Mouse (Mus musculus) forebrain, embryonic 14.5 days (tissue): ENCODE measurements around the gene Mrc2. TPM values are rescaled to one million over a fixed set of nuclear protein-coding genes. Genes with fewer than 3 reads are reported as not detected.

Experiments
- ATAC-seq: fragments of 200-750 bp; cut with Nextera tagmentation; 2 replicates; pipeline ENCODE4 v1.8.0; 2017; ENCODE audit warnings: mild to moderate bottlenecking, moderate library complexity
- DNase-seq: peaks from one replicate; pipeline ENCODE4 v3.0.0-alpha.2; 2015; ENCODE audit warnings: low spot score
- H3K27ac ChIP-seq: fragments of 300-500 bp; sonication (generic); 2 replicates; pipeline ENCODE4 v1.5.1; 2014; ENCODE audit warnings: low read depth, mild to moderate bottlenecking, control low read depth, low read length, moderate library complexity
- H3K27me3 ChIP-seq: fragments of 300-500 bp; sonication (generic); replicated peaks from 2 replicates; pipeline ENCODE4 v1.6.1; 2014; ENCODE audit warnings: low read length, control low read depth, mixed read lengths; ENCODE audit not compliant: control insufficient read depth, insufficient read depth
- H3K36me3 ChIP-seq: fragments of 300-500 bp; sonication (generic); 2 replicates; pipeline ENCODE4 v1.6.1; 2014; ENCODE audit warnings: low read length, control low read depth; ENCODE audit not compliant: control insufficient read depth, insufficient read depth
- H3K4me1 ChIP-seq: fragments of 300-500 bp; sonication (generic); 2 replicates; pipeline ENCODE4 v1.6.1; 2014; ENCODE audit warnings: antibody characterized with exemption, low read length, control low read depth; ENCODE audit not compliant: control insufficient read depth, insufficient read depth
- H3K4me2 ChIP-seq: fragments of 300-500 bp; sonication (generic); 2 replicates; pipeline ENCODE4 v1.6.1; 2014; ENCODE audit warnings: mild to moderate bottlenecking, control low read depth, low read length
- H3K4me3 ChIP-seq: fragments of 300-500 bp; sonication (generic); 2 replicates; pipeline ENCODE4 v1.5.1; 2014; ENCODE audit warnings: low read depth, low read length, control low read depth
- H3K9ac ChIP-seq: fragments of 300-500 bp; sonication (generic); 2 replicates; pipeline ENCODE4 v1.6.1; 2014; ENCODE audit warnings: mild to moderate bottlenecking, low read length, control low read depth, moderate library complexity
- H3K9me3 ChIP-seq: fragments of 300-500 bp; sonication (generic); replicated peaks from 2 replicates; pipeline ENCODE4 v1.6.1; 2016; ENCODE audit warnings: low read length, control low read depth, mixed read lengths; ENCODE audit not compliant: control insufficient read depth
- WGBS: fragments of 180-500 bp; shearing (Covaris S2); extraction: QIAGEN DNeasy Blood & Tissue Kit; methylation state at CpG from one replicate; pipeline ENCODE4 v1.1.7; 2014; 5-methylcytosine and 5-hydroxymethylcytosine counted together
- polyA plus RNA-seq: library from polyadenylated mRNA; unstranded; fragments of >200 nt; fragmentation: Nextera tagmentation; extraction: Ambion mirVana; gene quantifications from 2 replicates; pipeline ENCODE4 v1.2.1, GENCODE M21; 2014

The Mrc2 gene
- polyA plus RNA-seq, 1 experiment from 2014 or later = 2.6 TPM

- Histone ChIP-seq H3K27me3 (no peaks in the 10 kb centered on the region), H3K4me3 (no peak overlapping the region), H3K9me3 (no peaks in the 10 kb centered on the region), H3K9ac (no peak overlapping the region), H3K4me1 (no peaks in the 10 kb centered on the region), H3K27ac (no peak overlapping the region), H3K4me2 (no peak overlapping the region), H3K36me3 (no peaks in the 10 kb centered on the region)
- no peak for ATAC-seq
- no peak for DNase-seq
- WGBS = 52% methylated on average over 10 of the region's 10 CpGs
Observed at GRCm38 (mm10) chr11:105331732-105332131, 39.3 kb downstream of the Mrc2 start.

GRCm38 (mm10) chr11:105332468-105332867 is 40.0 kb downstream of the Mrc2 start:
- Histone ChIP-seq H3K4me2 (no peak overlapping the region), H3K9ac (no peak overlapping the region), H3K4me3 (no peak overlapping the region), H3K36me3 (no peaks in the 10 kb centered on the region), H3K4me1 (no peaks in the 10 kb centered on the region), H3K9me3 (no peaks in the 10 kb centered on the region), H3K27ac (no peak overlapping the region), H3K27me3 (no peaks in the 10 kb centered on the region)
- DNase-seq (peak; percentile 75), ATAC-seq (no peak)
- 68% methylated on average over 8 of the region's 8 CpGs for WGBS

GRCm38 (mm10) chr11:105333867-105334670 is 41.6 kb downstream of the Mrc2 start:
- H3K4me2 ChIP-seq = no peak overlapping the region
- no peak overlapping the region for H3K9ac ChIP-seq
- WGBS = 41% methylated on average over 8 of the region's 8 CpGs
- no peaks in the 10 kb centered on the region for H3K27me3 ChIP-seq
- H3K9me3 ChIP-seq = no peaks in the 10 kb centered on the region
- H3K27ac ChIP-seq = peak overlapping the region; percentile 44; the same call in 1 of the 2 replicates
- no peaks in the 10 kb centered on the region for H3K36me3 ChIP-seq
- ATAC-seq = peak; percentile 43; the same call in 1 of the 2 replicates
- H3K4me1 ChIP-seq = no peaks in the 10 kb centered on the region
- no peak overlapping the region for H3K4me3 ChIP-seq
- no peak for DNase-seq

- H3K4me1 ChIP-seq = no peaks in the 10 kb centered on the region
- H3K4me2 ChIP-seq = no peak overlapping the region
- H3K9ac ChIP-seq = no peak overlapping the region
- ATAC-seq (no peak), DNase-seq (no peak)
- H3K36me3 ChIP-seq = no peaks in the 10 kb centered on the region
- H3K27ac ChIP-seq = no peak overlapping the region
- WGBS = 83% methylated on average over 12 of the region's 12 CpGs
- no peak overlapping the region for H3K4me3 ChIP-seq
- no peaks in the 10 kb centered on the region for H3K9me3 ChIP-seq
- H3K27me3 ChIP-seq = no peaks in the 10 kb centered on the region
Observed at GRCm38 (mm10) chr11:105338596-105339390, 46.4 kb downstream of the Mrc2 start.

- Histone ChIP-seq H3K9ac (no peak overlapping the region), H3K9me3 (no peaks in the 10 kb centered on the region), H3K27ac (no peak overlapping the region), H3K4me1 (no peaks in the 10 kb centered on the region), H3K27me3 (no peaks in the 10 kb centered on the region), H3K4me3 (no peak overlapping the region), H3K36me3 (peaks cover 4% of the 10 kb centered on the region; the same call in 1 of the 2 replicates), H3K4me2 (no peak overlapping the region)
- 81% methylated on average over 2 of the region's 2 CpGs for WGBS
- DNase-seq (peak; percentile 42), ATAC-seq (no peak)
Observed at GRCm38 (mm10) chr11:105345284-105345683, 52.8 kb downstream of the Mrc2 start.

- Histone ChIP-seq H3K36me3 (peaks cover 4% of the 10 kb centered on the region; the same call in 1 of the 2 replicates), H3K9me3 (no peaks in the 10 kb centered on the region), H3K27ac (no peak overlapping the region), H3K27me3 (no peaks in the 10 kb centered on the region), H3K4me1 (no peaks in the 10 kb centered on the region), H3K9ac (no peak overlapping the region), H3K4me3 (no peak overlapping the region), H3K4me2 (no peak overlapping the region)
- peak; percentile 89 for DNase-seq
- WGBS = 62% methylated on average over 28 of the region's 28 CpGs
- peak; percentile 87 for ATAC-seq
Observed at GRCm38 (mm10) chr11:105347162-105348161, 55.0 kb downstream of the Mrc2 start.

- Histone ChIP-seq H3K9me3 (no peaks in the 10 kb centered on the region), H3K4me3 (no peak overlapping the region), H3K27me3 (no peaks in the 10 kb centered on the region), H3K9ac (no peak overlapping the region), H3K27ac (no peak overlapping the region), H3K4me2 (no peak overlapping the region), H3K36me3 (peaks cover 4% of the 10 kb centered on the region; the same call in 1 of the 2 replicates), H3K4me1 (no peaks in the 10 kb centered on the region)
- ATAC-seq = no peak
- 95% methylated on average over 9 of the region's 9 CpGs for WGBS
- DNase-seq = no peak
Observed at GRCm38 (mm10) chr11:105348495-105348982, 56.1 kb downstream of the Mrc2 start.

GRCm38 (mm10) chr11:105349780-105350324 is 57.4 kb downstream of the Mrc2 start:
- WGBS = 95% methylated on average over 19 of the region's 19 CpGs
- H3K27me3 ChIP-seq = no peaks in the 10 kb centered on the region
- ATAC-seq (no peak), DNase-seq (no peak)
- no peaks in the 10 kb centered on the region for H3K4me1 ChIP-seq
- peaks cover 4% of the 10 kb centered on the region; the same call in 1 of the 2 replicates for H3K36me3 ChIP-seq
- H3K4me3 ChIP-seq = no peak overlapping the region
- H3K9me3 ChIP-seq = no peaks in the 10 kb centered on the region
- no peak overlapping the region for H3K9ac ChIP-seq
- no peak overlapping the region for H3K27ac ChIP-seq
- no peak overlapping the region for H3K4me2 ChIP-seq
